Mouse (Mus musculus) thymus, postnatal 25 days (tissue): ENCODE results near the gene Dennd5a.

ENCODE experiments used
- DNase-seq: peaks from one replicate; pipeline ENCODE4 v3.0.0; 2022

Gene Dennd5a

GRCm38 (mm10) chr7:109962596-109962995 is 2.3 kb upstream of the Dennd5a start:
- DNase-seq, result no peak

DNA sequence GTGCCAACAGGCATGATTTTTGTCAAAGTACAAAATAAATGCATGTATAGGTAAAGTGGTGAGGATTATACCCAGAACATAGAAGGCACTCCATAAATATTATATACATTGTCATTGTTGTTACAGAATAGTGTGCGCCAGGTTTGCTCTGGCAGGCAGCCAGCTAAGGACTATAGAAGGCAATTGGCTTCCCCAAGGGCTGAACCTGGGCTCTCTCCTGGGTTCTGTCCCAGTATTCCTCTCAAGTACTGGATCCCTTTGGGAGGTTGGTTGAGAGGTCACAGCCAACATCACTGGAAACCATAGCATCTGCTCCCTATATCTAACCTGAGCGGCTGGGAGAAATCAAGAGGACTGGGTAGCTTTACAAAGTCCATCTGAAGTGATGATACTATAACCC is 1.3 kb upstream of the Dennd5a start:
- DNase-seq, result no peak

DNA sequence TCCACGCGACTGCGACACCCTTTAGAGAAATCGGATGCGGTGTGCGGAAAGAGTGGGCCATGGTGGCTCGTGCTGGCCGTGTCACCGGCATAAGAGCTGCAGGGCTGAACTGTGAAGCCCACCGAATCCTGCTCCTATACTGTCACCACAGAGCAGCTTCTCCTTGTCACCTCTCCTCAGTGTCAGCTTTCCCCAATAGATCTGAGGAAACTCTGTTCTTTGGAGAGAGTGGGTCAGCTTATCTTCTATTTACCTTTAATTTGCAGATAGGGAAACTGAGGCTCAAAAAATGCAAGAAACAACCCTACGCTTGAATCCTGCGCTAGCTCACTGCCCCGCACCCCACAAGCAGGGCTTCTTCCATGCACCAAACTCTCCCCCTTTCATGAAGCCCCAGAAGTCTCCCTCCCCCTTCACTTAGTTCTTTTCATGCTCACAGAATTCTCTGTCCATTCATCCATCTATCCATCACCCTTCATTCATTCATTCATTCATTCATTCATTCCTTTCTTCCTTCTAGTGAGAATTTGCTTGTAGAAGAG is 414 bp upstream of the Dennd5a start:
- no peak for DNase-seq

DNA sequence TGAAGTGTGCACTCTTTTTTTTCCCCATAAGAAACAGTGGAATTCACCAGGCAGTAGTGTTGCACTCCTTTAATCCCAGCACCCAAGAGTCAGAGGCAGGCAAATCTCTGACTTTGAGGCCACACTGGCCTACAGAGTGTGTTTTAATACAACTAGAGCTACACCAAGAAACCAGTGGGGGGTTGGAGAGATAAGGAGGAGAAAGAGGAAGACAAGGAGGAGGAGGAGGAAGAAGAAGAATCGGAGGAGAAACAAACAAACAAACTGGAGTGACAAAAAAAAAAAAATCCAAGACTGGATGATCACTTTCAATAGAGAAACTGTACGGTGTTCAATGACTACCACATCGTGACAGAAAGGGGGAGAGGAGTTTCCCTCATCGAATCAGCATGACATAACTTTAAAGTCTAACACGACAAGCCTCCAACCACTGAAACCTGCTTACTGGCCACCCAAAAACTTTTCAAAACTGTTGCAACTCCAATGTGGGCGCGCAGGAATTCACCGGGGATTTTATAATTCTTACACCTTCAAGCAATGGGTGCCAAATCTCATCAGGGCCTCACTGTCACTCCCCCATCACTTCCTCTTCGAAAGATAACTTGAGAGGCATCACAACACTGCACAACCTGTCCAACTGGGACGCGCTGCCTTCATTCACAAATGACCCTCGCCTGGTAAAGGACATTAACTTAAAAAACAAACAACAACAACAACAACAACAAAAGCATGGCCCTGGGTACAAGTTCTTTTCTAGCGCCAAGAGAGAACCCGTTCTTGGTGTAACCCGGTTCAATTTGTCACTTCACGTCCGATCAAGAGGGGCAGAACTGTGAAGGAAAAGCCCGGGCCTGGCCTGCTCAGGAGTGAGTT is 1.2 kb downstream of the Dennd5a start:
- DNase-seq, result peak; percentile 9

DNA sequence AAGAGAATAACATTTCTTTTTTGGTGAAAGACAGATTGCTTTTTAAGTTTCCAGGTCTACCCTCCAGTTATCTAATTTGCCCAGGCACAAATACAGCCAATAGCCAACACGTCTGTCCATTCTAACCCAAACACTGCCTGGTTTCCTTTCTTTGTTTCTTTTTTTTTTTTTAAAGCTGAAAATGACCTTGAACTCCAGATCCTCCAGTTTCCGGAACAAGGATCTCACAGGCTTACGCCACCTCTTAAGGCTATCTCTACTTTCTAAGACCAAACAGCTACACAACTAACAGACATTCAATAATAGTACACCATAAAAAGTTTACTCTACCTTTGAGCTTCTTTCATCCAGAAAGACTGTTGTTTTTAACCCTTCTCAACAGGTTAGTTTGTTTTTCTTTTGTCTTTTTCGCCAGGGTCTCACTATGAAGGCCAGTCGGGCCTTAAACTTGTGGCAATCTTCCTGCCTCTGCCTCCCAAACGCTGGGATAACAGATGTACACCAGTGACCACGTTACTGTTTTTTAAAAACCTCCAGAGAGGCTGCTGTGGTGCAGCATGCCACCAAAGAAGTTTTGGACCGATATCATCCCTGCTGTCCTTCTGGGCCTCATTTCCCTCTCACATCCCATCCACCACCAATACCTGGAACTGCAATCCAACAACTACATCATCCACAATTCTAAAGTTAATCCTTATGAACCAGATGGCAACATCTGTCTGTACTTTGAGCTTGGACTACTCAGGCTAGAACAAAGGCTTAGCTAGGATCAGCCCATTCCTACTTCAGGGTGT is 2.1 kb downstream of the Dennd5a start:
- no peak for DNase-seq

DNA sequence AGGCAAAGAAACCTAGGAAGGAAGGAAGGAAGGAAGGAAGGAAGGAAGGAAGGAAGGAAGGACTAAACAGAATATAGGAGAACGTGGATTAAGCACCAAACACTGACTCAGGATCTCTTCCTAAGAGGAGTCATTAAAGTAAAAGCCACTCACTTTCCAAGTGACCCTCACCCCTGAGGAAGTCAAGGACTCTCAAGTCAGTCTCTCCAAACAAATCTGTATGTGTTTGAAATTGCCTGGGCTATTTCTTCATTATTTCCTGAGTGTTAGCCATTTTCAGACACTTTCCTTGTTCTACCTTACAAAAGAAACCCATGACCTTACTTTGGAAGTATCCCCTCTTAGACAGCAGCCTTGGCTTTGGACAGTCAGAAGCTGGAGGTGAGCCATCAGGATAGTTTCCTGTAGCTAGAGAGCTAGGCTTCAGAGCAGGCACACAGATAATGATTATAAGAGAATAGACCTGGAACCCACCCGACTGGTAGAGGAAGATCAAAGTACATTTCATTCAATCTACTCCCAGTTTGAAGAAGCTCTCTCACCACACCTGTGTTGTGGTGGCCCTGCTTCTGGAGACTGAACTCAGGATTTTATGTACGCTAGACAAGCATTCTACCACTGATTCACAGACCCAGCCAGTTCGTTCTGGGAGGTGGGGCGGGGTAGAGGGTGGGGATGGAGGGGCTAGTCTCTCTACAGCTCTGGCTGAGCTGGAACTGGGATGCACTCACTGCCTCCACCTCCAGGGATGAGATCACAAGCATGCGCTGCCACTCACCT is 5.5 kb downstream of the Dennd5a start:
- no peak for DNase-seq

- DNase-seq, result peak; percentile 17
Measured at GRCm38 (mm10) chr7:109951297-109951696, 9.0 kb downstream of the Dennd5a start.

DNA sequence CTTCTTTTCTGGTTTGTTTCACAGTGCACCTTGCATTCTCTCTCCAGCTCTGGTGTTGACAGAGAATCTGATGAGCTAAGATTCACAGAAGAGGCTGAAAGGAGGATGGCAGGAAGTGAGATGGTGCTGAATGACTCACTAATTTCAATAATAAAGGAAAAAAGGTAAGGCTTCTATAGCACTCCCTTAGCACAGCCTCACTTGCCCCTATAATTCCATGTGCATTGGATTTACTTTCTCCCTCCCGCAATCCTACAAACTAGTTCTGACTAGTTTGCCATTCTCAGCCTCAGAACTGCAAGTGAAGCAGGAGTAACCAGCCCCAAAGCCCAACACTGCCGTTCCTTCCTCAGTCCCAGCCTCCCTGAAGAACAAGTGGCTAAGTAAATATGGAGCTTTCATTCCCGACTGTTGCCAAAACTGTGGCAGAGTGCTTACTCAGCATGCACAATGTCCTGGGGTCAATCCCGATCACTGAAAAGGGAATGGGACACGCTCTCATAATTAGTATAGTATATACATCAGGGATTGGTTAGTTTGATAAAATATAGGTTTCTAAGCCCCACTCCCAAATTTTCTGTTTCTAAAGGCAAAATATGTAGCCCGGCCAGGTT is 15.7 kb downstream of the Dennd5a start:
- no peak for DNase-seq

DNA sequence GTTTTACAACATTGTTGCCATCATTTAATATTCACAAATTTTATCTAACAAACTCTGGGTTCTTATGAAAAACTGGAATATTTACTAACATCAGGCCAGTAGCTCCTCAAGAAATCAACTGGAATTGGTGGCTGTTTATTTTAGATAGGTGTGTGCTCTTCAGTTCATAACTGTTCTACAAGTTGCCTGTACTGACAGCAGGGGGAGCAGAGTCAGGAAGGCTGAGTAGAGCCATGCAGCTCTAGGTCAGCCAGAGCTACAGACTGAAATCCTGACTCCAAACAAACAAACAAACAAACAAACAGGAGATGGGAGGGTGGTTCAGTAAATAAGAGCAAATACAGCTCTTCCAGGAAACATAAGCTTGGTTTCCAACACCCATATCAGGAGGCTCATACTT is 30.6 kb downstream of the Dennd5a start:
- no peak for DNase-seq

- DNase-seq, result no peak
Measured at GRCm38 (mm10) chr7:109928365-109928764, 31.9 kb downstream of the Dennd5a start.

- DNase-seq, result no peak
Measured at GRCm38 (mm10) chr7:109924965-109925364, 35.3 kb downstream of the Dennd5a start.

- no peak for DNase-seq
Measured at GRCm38 (mm10) chr7:109922889-109923288, 37.4 kb downstream of the Dennd5a start.

GRCm38 (mm10) chr7:109906165-109906564 is 54.1 kb downstream of the Dennd5a start:
- no peak for DNase-seq

GRCm38 (mm10) chr7:109900921-109901320 is 59.3 kb downstream of the Dennd5a start:
- DNase-seq, result no peak

- DNase-seq, result no peak
Measured at GRCm38 (mm10) chr7:109898911-109899310, 61.4 kb downstream of the Dennd5a start.

DNA sequence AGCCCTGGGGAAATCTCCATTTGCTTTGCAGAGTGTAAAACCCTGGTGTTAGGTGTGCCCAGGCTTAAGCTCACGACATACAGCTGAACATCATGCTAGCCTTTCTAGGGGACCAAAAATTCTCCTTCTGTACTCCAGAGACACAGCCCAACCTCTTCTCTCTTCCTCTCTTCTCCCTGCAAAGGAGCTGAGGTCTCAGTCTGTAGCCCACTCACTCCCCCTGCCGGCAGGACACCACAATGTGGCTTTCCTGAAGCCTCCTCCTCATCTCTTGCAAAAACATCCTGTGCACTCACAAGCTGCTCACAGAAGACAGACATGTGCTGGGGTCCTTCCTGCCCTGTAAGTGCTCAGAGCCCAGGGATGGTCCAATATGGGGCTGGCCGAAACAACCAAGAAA is 67.7 kb downstream of the Dennd5a start:
- DNase-seq, result peak; percentile 66

DNA sequence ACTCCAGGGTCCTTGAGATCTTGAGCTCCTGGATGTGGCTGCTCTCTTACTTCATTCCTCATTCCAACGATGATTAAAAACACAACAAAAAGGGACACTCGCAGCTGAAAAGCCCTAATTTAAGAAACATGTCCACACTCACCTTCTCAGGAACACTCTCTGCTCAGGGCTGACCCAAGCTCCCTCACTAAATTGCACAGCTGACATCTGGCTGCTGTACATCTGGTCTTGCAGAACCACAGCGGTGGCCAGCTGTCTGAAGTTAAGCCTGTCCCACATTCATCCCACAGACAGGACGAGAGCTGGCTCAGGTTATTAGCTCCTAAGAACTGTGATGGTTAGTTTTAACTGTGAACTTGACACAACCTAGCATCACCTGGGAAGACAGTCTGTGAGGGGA is 68.5 kb downstream of the Dennd5a start:
- no peak for DNase-seq

GRCm38 (mm10) chr7:109890256-109890655 is 70.0 kb downstream of the Dennd5a start:
- no peak for DNase-seq

DNA sequence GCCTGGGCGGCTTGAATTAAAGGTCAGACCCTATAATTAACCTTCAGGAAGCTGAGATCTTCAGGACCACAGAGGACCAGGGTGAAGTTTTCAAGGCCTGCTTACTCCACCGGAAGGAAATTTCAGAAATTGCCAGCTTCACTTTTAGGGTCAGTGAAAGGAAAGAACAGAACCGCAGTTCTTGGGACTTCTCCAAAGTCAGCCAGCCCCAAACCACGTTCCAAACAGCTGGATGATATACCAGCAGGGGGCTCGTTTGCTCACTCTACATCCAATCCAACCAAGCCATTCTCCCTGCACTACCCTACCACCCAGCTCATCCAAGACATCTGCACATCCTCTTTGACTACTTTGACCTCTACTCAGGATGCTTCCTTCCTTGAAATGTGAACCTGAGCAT is 71.0 kb downstream of the Dennd5a start:
- DNase-seq, result no peak

DNA sequence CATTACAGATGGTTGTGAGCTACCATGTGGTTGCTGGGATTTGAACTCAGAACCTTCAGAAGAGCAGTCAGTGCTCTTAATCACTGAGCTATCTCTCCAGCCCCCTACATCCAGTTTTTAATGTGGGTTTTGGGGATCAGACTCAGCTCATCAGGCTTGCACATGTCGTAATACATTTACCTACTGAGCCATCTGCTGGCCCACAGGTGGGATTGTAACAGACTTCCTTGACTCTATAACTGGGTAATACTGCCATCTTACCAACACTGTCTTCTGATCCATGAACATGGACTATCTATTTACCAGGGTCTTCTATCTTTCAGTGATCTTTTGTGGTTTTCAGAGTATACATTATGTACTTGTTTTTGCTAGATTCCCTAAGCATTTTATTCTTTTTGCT is 74.0 kb downstream of the Dennd5a start:
- DNase-seq, result no peak

GRCm38 (mm10) chr7:109882574-109882973 is 77.7 kb downstream of the Dennd5a start:
- DNase-seq, result no peak

DNA sequence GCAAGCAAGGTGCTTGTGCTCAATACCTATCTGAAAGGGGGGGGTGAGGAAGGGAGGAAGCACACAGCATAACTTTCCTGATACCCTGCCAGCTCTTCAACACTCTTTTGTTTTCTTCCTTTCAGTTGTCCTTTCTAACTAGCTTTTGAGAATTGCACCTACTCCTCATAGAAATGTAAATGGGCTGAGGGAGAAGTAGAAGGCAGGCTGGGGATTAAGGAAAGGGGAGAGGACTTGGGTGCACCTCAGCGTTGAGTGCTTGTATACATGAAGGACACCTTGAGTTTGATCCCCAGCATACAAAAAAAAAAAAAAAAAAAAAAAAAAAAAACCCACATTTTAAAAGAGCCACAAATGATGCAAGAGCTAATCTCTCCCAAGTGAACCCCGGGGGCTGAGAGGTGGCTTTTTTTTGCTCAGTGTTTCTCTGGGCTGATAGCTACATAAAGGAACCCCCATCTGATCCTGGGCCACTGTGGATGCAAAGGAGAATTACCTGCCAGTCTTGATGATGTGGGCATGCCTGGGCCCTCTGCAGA is 78.6 kb downstream of the Dennd5a start:
- no peak for DNase-seq
